In genomic region chr11:86855639-86856425, GRCm38 (mm10) we compare ENCODE assay signal across 14 mouse cellular contexts. TPM values are rescaled to one million over a fixed set of nuclear protein-coding genes. Genes with fewer than 3 reads are reported as not detected.
DNase-seq lines count a peak whose midpoint lies in the region; ATAC-seq and TF ChIP-seq lines count a peak whose summit lies in the region.
"Had no signal": no experiment of that assay in that cellular context is flagged by ENCODE, and none has a peak within 500 bp of the region (broad histone marks: within the 10 kb centered on the region; RNA-seq: fewer than 3 reads in every experiment).

No protein-coding gene starts in this region.

- no peaks in the 10 kb centered on the region for H3K27me3 ChIP-seq in hindbrain, postnatal 0 days (ENCODE audit: insufficient read depth, low read length)
- H3K27me3 ChIP-seq in hindbrain, embryonic 16.5 days (replicated peaks; ENCODE audit: control insufficient read depth, insufficient read depth, low read length): no peaks in the 10 kb centered on the region
- H3K27me3 ChIP-seq in liver, embryonic 11.5 days (replicated peaks; ENCODE audit: control insufficient read depth, insufficient read depth, low read length): no peaks in the 10 kb centered on the region
- H3K27me3 ChIP-seq: heart, embryonic 13.5 days; hindbrain, embryonic 15.5 days; kidney, embryonic 15.5 days; liver, embryonic 15.5 days had no signal

- no peak overlapping the region for H3K27ac ChIP-seq in hindbrain, postnatal 0 days
- H3K27ac ChIP-seq in hindbrain, embryonic 16.5 days (ENCODE audit: low read depth, low read length): no peak overlapping the region
- H3K27ac ChIP-seq in liver, embryonic 11.5 days (ENCODE audit: low read depth, low read length): no peak overlapping the region
- H3K27ac ChIP-seq: heart, embryonic 13.5 days; hindbrain, embryonic 15.5 days; kidney, embryonic 15.5 days; liver, embryonic 15.5 days had no signal

- H3K4me1 ChIP-seq in hindbrain, postnatal 0 days (ENCODE audit: insufficient read depth, low read length): 0 out of 2 replicates have a peak, but pooled peaks cover 12% of the 10 kb centered on the region
- peaks cover 21% of the 10 kb centered on the region for H3K4me1 ChIP-seq in hindbrain, embryonic 16.5 days (ENCODE audit: control insufficient read depth, insufficient read depth, low read depth, low read length)
- no peaks in the 10 kb centered on the region for H3K4me1 ChIP-seq in liver, embryonic 11.5 days (replicated peaks; ENCODE audit: control insufficient read depth, insufficient read depth, low read length)

- WGBS in hindbrain, postnatal 0 days: 52% methylated on average over 12 of the region's 12 CpGs
- 58% methylated on average over 12 of the region's 12 CpGs for WGBS in hindbrain, embryonic 16.5 days
- WGBS in liver, embryonic 11.5 days: 77% methylated on average over 12 of the region's 12 CpGs

- no peaks in the 10 kb centered on the region for H3K9me3 ChIP-seq in hindbrain, postnatal 0 days (ENCODE audit: low read length)
- no peaks in the 10 kb centered on the region for H3K9me3 ChIP-seq in hindbrain, embryonic 16.5 days (ENCODE audit: control insufficient read depth, low read length)
- no peaks in the 10 kb centered on the region for H3K9me3 ChIP-seq in liver, embryonic 11.5 days (ENCODE audit: control insufficient read depth, low read length)
- H3K9me3 ChIP-seq: heart, embryonic 13.5 days; hindbrain, embryonic 15.5 days; kidney, embryonic 15.5 days; liver, embryonic 15.5 days had no signal

- no peak for ATAC-seq in hindbrain, postnatal 0 days
- ATAC-seq in hindbrain, embryonic 16.5 days: no peak
- ATAC-seq in liver, embryonic 11.5 days (replicated peaks; ENCODE audit: low FRiP score): no peak

- intact Hi-C loops in left cerebral cortex, postnatal 25 days (cut with DNase I): no loop called here
- intact Hi-C loops in heart, postnatal 25 days (cut with DNase I): no loop called here

- no peaks in the 10 kb centered on the region for H3K36me3 ChIP-seq in hindbrain, postnatal 0 days (ENCODE audit: insufficient read depth, low read length)
- no peaks in the 10 kb centered on the region for H3K36me3 ChIP-seq in hindbrain, embryonic 16.5 days (ENCODE audit: control insufficient read depth, insufficient read depth, low read length)
- no peaks in the 10 kb centered on the region for H3K36me3 ChIP-seq in liver, embryonic 11.5 days (ENCODE audit: control insufficient read depth, insufficient read depth, low read length)
- H3K36me3 ChIP-seq: heart, embryonic 13.5 days; hindbrain, embryonic 15.5 days; kidney, embryonic 15.5 days; liver, embryonic 15.5 days had no signal

- no peak for TF ChIP-seq CTCF in hindbrain, postnatal 0 days (IDR thresholded peaks at IDR 0.05; ENCODE audit: low read depth)

- H3K9ac ChIP-seq in hindbrain, postnatal 0 days (replicated peaks; ENCODE audit: low read length): no peak overlapping the region
- H3K9ac ChIP-seq in hindbrain, embryonic 16.5 days (ENCODE audit: low read depth, low read length): no peak overlapping the region
- H3K9ac ChIP-seq in liver, embryonic 11.5 days (ENCODE audit: low read depth, low read length): no peak overlapping the region
- H3K9ac ChIP-seq: heart, embryonic 13.5 days; hindbrain, embryonic 15.5 days; kidney, embryonic 15.5 days; liver, embryonic 15.5 days had no signal

- peak; percentile 46 for DNase-seq in hindbrain, postnatal 0 days (ENCODE audit: low spot score)
- DNase-seq in brain, adult 2 months (ENCODE audit: low read depth, low spot score): peak; percentile 91
- peak; percentile 69 to 78 for DNase-seq in cerebellum, postnatal 10 days
- peak; percentile 45 to 72 for DNase-seq in left cerebral cortex, postnatal 25 days (ENCODE audit: low spot score in 2 of 2)
- DNase-seq in liver, embryonic 11.5 days (ENCODE audit: low spot score): no peak
- no peak for DNase-seq in heart, postnatal 25 days (ENCODE audit: low spot score)
- DNase-seq: adrenal gland, postnatal 25 days; lung, postnatal 36 days had no signal

- H3K4me3 ChIP-seq in hindbrain, postnatal 0 days (ENCODE audit: low read length): no peak overlapping the region
- no peak overlapping the region for H3K4me3 ChIP-seq in hindbrain, embryonic 16.5 days (ENCODE audit: low read length)
- H3K4me3 ChIP-seq in liver, embryonic 11.5 days (ENCODE audit: low read depth, low read length): no peak overlapping the region
- H3K4me3 ChIP-seq: heart, embryonic 13.5 days; hindbrain, embryonic 15.5 days; kidney, embryonic 15.5 days; liver, embryonic 15.5 days; myocyte had no signal

- no peak overlapping the region for H3K4me2 ChIP-seq in hindbrain, postnatal 0 days (ENCODE audit: low read depth, low read length)
- H3K4me2 ChIP-seq in hindbrain, embryonic 16.5 days (ENCODE audit: low read length): no peak overlapping the region
- H3K4me2 ChIP-seq in liver, embryonic 11.5 days: no peak overlapping the region
- H3K4me2 ChIP-seq: heart, embryonic 13.5 days; hindbrain, embryonic 15.5 days; kidney, embryonic 15.5 days; liver, embryonic 15.5 days had no signal

RNA-seq across cellular contexts. Expression of gene Dhx40, which starts 48.3 kb away (rescaled TPM):
- 9.8 and 12.0 TPM in 2 replicates for total RNA-seq in hindbrain, postnatal 0 days (2014; rRNA removed)
- polyA plus RNA-seq in hindbrain, postnatal 0 days (2015; fragmentation: Nextera tagmentation; extraction: Ambion mirVana): 12.5 and 12.6 TPM in 2 replicates
- 16.8 and 19.3 TPM in 2 replicates for polyA plus RNA-seq in hindbrain, embryonic 16.5 days (2015; fragmentation: Nextera tagmentation; extraction: Ambion mirVana)
- 10 to 100 TPM; 18.6 to 19.5 TPM for total RNA-seq in left cerebral cortex, postnatal 25 days (2021)
- 15.4 and 16.4 TPM in 2 replicates for polyA plus RNA-seq in liver, embryonic 11.5 days (2014; fragmentation: Nextera tagmentation; extraction: Ambion mirVana)
- 10 to 100 TPM; 17.8 to 18.0 TPM for total RNA-seq in heart, postnatal 25 days (2021)

Comparison
In these comparisons a context has a peak if more than half of its experiments do, and no peak if none do; other contexts are left out.
1. DNase-seq: peak in hindbrain, postnatal 0 days (single experiment), brain, adult 2 months (single experiment), cerebellum, postnatal 10 days (2 of 2) and left cerebral cortex, postnatal 25 days (2 of 2); none in liver, embryonic 11.5 days (single experiment) and heart, postnatal 25 days (single experiment).